Mouse (Mus musculus) olfactory bulb, adult 2 months (tissue): ENCODE results near the gene Pbrm1. TPM values are rescaled to one million over a fixed set of nuclear protein-coding genes. Genes with fewer than 3 reads are reported as not detected.

Experiments
- H3K27ac ChIP-seq: fragments of 200-500 bp; 2 replicates; pipeline ENCODE4 v1.5.1; 2012; ENCODE audit warnings: low read depth, low read length; ENCODE audit not compliant: insufficient read depth
- H3K4me1 ChIP-seq: fragments of 200-500 bp; 2 replicates; pipeline ENCODE4 v1.6.1; 2012; ENCODE audit warnings: low read length; ENCODE audit not compliant: control insufficient read depth, insufficient read depth
- H3K4me3 ChIP-seq: fragments of 200-500 bp; 2 replicates; pipeline ENCODE4 v1.5.1; 2012; ENCODE audit warnings: mild to moderate bottlenecking, low read depth, low read length, moderate library complexity; ENCODE audit not compliant: insufficient read depth
- CTCF ChIP-seq: fragments of 200-500 bp; IDR thresholded peaks from 2 replicates; pipeline ENCODE4 v1.5.1; 2012; ENCODE audit warnings: low read depth, mild to moderate bottlenecking, low read length, moderate library complexity; ENCODE audit not compliant: insufficient read depth
- POLR2A ChIP-seq: fragments of 200-500 bp; IDR thresholded peaks from 2 replicates; pipeline ENCODE4 v1.6.1; 2012; ENCODE audit warnings: mild to moderate bottlenecking, low read depth, low read length, moderate library complexity; ENCODE audit not compliant: insufficient read depth
- WGBS: fragments of 180-500 bp; shearing (Covaris S2); methylation state at CpG from one replicate; pipeline ENCODE4 v1.1.7; 2018; 5-methylcytosine and 5-hydroxymethylcytosine counted together
- polyA plus RNA-seq: library from polyadenylated mRNA; stranded (reverse); fragments of >200 nt; gene quantifications from 2 replicates; pipeline ENCODE4 v1.2.4, GENCODE M21; 2012; ENCODE audit warnings: low replicate concordance; ENCODE audit not compliant: missing spikeins, insufficient read depth, insufficient read length

Gene Pbrm1
- polyA plus RNA-seq, 1 experiment: 82.9 TPM

DNA sequence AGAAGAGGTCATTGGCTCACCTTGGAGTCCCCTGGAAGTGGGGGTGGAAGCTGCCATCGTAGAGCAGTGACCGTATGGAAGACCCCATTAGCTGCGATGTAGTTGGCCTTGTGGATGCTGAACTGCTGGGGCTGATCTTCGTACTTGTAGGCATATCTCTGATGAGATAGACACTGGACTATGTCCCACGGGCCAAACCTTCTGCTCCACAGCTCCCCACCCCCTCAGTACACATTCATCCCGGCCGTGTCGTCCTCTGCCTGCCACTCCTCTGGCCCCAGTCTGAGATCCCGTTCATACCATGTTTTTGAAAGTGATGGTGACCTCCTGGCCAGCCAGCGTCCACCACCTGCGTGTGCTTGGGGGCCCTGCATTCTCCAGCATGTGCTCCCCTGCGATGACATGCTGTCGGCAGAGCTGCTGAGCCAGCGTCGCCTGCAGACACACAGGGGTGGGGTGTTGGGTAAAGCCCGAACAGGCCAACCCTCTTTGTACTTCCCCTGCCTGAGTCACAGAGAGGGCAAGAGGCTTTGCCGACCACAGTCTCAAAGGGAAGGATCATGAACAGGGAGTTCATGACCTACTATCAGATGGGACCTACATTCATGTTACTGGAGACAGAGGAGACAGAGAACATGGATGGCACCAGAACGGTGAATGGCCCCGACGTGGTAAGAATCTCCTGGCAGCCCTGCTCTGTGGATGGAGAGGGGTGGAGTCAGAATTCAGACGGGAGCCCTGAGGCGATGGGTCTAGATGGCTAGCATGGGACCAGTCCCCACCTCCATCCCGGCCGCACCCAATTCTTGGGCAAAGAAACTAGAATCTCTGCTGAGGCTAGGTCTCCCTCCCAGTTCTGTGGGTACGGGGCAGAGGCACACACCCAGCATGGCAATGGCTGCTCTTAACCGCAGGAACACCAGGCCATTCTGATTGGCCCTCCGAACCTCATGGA, 141.5 kb downstream of the Pbrm1 start:
- no peak overlapping the region for H3K4me3 ChIP-seq
- TF ChIP-seq CTCF: no peak
- TF ChIP-seq POLR2A: no peak
- peaks cover 7% of the 10 kb centered on the region for H3K4me1 ChIP-seq
- 82% methylated on average over 27 of the region's 27 CpGs for WGBS
- H3K27ac ChIP-seq: no peak overlapping the region

GRCm38 (mm10) chr14:31161191-31161590, 142.3 kb downstream of the Pbrm1 start:
- Histone ChIP-seq H3K4me1 (peaks cover 9% of the 10 kb centered on the region), H3K27ac (no peak overlapping the region), H3K4me3 (no peak overlapping the region)
- 92% methylated on average over 7 of the region's 7 CpGs for WGBS
- no peak for TF ChIP-seq CTCF
- TF ChIP-seq POLR2A: no peak

GRCm38 (mm10) chr14:31161638-31162037, 142.7 kb downstream of the Pbrm1 start:
- H3K27ac ChIP-seq: no peak overlapping the region
- 53% methylated on average over 10 of the region's 10 CpGs for WGBS
- no peak for TF ChIP-seq POLR2A
- TF ChIP-seq CTCF: no peak
- H3K4me1 ChIP-seq: peaks cover 12% of the 10 kb centered on the region
- H3K4me3 ChIP-seq: no peak overlapping the region

DNA sequence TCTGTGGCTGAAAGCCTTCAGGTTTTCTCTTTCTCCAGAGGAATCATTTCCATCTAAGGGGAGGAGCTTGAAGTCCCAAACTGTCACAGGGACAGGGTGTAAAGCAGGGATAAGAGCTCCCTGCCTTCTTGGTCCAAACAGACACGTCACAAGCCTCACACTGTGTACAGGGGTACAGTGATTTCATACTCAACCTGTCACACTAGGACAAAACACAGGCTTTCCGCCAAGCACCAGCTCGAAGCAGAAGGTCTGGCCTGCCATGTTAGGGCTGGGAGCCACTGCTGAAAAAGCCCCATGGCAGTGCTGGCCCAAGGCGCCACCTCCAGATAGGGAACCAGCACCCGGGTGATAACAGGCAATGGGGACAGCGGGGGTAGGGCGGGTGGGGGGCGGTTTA, 145.1 kb downstream of the Pbrm1 start:
- H3K4me1 ChIP-seq: peaks cover 12% of the 10 kb centered on the region
- 80% methylated on average over 8 of the region's 8 CpGs for WGBS
- H3K27ac ChIP-seq: no peak overlapping the region
- no peak overlapping the region for H3K4me3 ChIP-seq
- TF ChIP-seq POLR2A (no peak), CTCF (no peak)

DNA sequence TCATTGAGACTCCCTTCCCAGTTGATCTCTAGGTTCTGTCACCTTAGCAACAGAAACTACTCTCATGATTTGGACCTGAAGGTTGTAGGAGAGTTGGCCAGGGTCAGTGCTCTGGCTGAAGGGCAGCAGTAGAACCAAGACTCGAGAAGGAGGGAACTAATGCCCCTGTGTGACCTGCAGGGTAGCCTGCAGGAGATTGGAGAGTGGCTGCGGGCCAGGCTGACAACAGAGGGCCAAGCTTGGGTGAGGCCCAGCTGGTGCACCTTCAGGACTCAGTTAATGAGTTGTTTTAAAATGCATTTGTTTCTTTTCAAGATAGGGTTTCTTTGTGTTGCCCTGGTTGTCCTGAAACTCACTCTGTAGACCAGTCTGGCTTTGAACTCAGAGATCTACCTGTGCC, 146.1 kb downstream of the Pbrm1 start:
- WGBS: 47% methylated on average over 2 of the region's 2 CpGs
- no peak for TF ChIP-seq POLR2A
- no peak for TF ChIP-seq CTCF
- H3K4me1 ChIP-seq: peaks cover 12% of the 10 kb centered on the region
- H3K27ac ChIP-seq: no peak overlapping the region
- no peak overlapping the region for H3K4me3 ChIP-seq

- H3K4me1 ChIP-seq: peaks cover 12% of the 10 kb centered on the region
- H3K4me3 ChIP-seq: no peak overlapping the region
- 58% methylated on average over 7 of the region's 7 CpGs for WGBS
- H3K27ac ChIP-seq: no peak overlapping the region
- TF ChIP-seq CTCF (no peak), POLR2A (no peak)
Observed at GRCm38 (mm10) chr14:31165458-31165857, 146.5 kb downstream of the Pbrm1 start.

DNA sequence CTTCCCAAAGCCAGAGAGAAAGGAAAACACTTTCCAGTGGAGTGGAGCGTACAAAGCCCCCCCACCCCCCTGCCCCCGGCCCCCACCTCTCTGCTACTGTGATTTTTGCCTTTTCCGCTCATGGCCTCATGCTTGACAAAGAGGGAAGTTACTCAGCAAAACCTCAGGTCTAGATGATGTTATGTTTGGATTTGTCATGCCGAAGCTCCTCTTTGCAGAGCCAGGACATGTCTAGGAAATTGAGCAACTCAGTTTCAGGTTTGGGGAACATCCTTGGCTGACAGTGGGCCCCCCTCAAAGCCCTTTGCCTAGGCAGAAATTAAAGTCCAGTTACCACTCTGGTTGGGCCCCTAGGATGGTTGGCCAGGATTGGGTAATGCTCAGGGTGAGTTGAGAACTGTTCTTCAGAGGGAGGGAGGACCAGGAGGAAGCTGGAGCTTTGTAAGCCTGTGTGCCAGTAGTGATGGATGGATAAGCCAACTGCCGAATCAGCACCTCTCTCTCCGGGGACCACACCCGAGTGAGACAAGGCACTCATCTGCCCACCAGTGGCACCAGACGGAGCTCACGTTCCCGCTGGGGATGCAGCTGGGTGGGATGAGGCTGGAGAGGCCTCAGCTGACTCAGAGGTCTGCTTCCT, 147.2 kb downstream of the Pbrm1 start:
- TF ChIP-seq CTCF (no peak), POLR2A (no peak)
- Histone ChIP-seq H3K4me1 (peaks cover 15% of the 10 kb centered on the region), H3K4me3 (no peak overlapping the region), H3K27ac (no peak overlapping the region)
- 68% methylated on average over 10 of the region's 10 CpGs for WGBS

DNA sequence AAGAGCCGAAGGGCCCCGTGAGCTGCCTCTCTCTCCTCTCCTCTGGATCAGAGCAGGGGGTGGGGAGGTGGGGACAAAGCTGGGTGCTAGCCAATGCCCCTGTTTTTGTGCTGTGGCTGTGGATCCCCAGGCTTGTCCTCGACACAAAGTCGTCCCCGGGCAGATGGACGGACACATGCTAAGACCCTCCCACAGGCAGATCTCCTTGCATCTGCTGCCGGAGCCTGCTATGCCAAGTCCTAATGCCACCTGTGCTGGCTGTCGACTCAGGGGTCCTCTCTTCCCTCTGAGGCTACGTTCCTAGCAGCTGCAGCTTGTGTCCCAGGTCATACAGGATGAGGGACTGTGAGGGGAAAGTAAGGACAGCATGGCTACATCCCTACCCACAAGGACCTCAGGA, 147.9 kb downstream of the Pbrm1 start:
- no peak for TF ChIP-seq POLR2A
- TF ChIP-seq CTCF: no peak
- 55% methylated on average over 9 of the region's 9 CpGs for WGBS
- Histone ChIP-seq H3K4me1 (peaks cover 17% of the 10 kb centered on the region), H3K4me3 (no peak overlapping the region), H3K27ac (no peak overlapping the region)

GRCm38 (mm10) chr14:31168425-31168824, 149.5 kb downstream of the Pbrm1 start, which contains the start of gene Stab1:
Stab1 (minus strand) TSS chr14:31168641.
- Histone ChIP-seq H3K4me3 (peak within 1 kb of the TSS; percentile 4; the same call in 1 of the 2 replicates), H3K27ac (no peak within 1 kb of the TSS), H3K4me1 (peaks cover 12% of the 10 kb centered on the region)
- TF ChIP-seq CTCF (no peak), POLR2A (no peak)
- 54% methylated on average over 10 of the region's 10 CpGs for WGBS
